Mouse (Mus musculus) cerebellum, adult 9-11 months (tissue): ENCODE measurements at regions not wholly inside any gene's neighbourhood (a gene's known extent, or its start where the extent isn't known, plus 50 kb on each side); places are given as distances from the start of the nearest gene placed in this dataset.

Experiments used
- DNase-seq: peaks from one replicate; pipeline ENCODE4 v3.0.0; 2022

DNA sequence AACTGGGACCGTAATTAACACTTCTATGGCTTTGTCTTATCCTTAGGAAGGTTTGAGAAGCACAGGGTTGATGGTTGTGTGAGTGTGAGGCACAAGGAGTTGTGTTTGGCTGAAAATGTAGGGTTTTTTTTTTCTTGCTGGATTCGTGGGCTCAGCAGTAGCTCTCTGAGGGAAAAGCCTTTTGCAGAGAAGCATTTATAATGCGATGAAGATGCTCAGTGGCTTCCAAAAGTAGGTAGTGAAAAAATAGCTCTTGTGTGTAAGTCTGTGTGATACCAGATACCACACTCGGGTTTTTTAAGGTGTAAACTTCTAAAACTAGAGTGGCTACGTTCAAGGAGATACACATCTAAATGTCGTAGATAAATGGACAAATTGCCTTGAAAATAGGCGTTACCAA is 149.1 kb upstream of the 4933402D24Rik start:
- no peak for DNase-seq

DNA sequence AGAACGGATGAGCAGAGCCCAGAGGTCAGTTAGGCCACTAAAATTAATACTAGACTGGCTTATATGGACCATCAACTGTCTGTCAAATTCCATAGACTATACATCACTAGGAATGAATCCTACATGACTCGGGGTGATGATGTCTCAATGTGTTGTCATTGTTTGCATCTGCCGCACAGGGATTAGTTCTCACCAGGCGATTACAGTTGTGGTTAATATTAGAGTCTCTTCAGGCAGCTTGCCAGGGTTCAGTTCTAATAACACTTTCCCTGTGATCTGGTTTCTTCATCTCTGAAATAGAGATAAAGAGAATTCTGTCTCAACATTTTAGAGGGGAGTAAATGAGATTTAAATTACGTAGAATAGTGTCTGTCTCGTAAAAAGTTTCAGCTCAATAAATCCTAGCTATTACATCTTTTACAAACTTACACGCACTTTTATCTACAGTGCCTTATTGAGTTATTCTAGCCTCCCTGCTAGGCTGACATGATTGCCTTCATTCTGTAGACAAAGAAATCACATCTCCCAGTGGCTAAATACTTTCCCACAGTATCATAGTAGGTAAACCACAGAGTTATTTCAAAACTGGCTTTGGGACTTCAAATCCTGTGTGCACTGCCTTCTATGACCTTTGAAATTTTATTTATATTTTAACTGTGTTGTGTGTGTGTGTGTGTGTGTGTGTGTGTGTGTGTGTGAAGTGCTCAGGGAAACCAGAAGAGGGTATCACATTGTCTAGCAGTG is 148.0 kb upstream of the 4933402D24Rik start:
- DNase-seq, result no peak

DNA sequence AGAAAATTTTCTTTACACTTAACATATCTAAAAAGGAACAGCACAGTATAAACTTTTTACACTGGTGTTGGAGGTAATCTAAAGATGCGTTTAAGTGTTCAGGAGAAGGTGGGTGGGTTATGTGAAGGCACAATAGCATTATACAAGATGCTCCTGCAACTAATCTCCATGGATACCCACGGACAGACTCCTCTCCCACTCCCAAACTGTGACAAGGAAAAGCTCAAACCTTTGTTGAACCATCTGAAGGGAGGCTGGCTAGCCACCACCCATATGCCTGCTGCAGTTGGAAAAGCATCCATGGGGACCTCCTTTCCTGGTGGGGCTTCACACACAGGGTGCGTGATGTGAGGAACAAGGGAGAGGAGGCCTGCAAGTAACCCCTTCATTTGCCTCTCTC is 141.7 kb upstream of the 4933402D24Rik start:
- DNase-seq, result no peak

DNA sequence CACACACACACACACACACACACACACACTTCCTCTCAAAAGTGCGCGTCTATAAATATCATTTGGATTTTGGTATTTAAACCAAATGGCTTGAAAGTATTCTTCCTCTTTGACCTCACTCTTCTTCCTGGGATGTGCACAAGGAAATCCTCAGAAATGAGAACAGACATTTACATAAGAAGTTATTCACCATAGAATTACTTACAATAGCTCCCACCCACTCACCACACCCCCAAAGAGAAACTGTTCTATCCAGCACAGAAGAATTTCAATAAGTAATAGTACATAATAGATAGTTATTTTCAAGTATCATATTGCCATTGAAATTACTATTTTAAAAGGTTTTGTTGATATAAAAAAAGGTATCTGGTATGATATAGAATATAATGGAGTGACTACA is 140.1 kb upstream of the 4933402D24Rik start:
- DNase-seq, result no peak

DNA sequence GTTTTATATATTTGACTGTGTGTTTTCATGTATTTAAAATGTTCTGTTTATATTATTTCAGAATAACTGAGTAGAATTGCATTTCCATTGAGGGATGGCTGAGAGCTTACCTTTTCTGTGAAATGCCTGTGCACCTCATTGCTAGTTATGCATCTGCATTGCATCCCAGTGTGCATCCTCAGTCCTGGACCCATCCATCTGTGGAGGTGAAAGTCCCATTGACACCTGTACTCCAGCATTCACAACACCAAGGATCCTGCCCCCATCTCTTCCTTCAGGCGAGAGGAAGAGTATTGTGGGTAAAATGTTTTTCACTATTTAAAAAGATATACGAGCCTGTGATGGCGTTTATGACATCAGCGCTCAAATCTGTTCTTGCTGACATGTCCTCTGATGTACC is 134.6 kb upstream of the 4933402D24Rik start:
- no peak for DNase-seq

DNA sequence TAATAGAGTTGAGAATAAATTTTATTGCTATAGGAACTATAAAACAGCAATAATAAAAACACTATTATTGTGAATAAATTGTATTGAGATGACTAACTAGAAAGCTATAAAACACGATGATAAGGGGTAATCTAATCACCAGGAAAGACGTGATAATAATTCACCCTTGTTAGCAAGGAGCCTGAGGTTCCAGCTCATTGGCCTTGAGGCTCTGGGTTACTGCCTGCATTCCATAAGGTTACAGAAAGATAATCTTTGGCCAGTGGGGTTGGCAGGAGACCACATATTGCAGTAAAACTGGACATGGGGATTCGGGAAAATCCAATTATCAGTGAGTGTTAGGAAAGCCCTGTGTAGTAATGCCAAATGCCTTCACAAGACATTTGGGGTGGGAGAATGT is 134.1 kb upstream of the 4933402D24Rik start:
- no peak for DNase-seq

DNA sequence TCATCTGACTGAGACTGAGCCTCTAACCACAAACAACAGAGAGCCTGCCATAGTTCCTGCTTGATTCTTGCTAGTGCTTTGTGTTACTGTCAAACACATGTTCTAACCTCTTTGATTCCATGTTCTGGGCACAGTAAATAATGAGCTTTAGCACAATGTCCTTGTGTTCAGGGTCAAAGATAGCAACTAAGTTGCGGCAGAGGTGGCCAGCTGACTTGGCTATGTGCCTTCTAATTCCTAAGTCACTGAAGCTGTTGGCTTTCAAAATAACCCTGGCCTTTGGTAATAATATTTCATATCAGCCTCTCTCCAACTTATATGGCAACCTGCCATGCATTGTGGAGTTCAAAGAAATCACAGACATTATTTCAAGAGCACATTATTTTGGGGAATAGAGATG is 133.3 kb upstream of the 4933402D24Rik start:
- DNase-seq, result no peak

DNA sequence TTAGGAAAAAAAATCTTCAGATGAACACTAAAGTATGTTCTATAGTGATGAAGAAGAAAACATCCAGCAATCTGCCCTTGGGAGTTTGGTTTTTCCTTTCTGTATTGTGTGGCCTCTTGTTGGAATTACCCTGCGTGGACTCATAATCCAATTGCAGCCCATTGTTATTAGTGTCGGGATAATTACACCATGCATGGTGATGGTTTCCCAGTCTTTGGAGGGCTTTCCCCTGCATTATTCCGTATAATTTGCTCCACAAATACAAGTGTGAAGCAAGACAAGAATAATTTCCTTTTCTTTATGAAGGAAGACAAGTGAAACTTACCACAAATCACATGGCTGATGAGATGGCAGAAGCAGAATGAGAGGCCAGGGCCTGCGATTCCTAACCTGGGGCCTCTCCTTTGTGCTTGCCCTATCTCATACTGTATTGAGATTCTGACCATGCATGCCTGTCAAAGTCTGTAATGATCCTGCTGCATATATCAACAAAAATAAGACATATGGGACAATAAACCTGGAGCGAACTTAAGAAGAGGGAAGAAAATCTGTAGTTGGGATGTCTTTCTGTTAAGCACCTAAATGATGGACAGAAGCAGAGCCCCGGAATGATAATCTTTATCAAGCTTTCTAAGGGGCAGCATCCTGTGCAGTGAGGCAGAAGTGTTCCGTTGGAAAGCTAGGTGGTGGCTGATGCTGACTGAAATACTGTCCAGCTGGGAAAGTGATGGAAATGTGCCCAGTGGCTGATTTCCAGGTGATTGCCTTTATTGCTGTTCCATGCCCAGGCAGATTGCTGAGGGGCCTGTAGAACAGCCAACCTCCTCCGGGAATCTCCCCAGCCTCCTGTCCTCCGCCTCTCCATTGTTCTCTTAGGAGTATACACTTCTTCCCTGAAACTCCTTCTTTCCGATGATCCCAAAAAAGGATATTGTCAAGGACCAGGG is 130.8 kb upstream of the 4933402D24Rik start:
- peak; percentile 61 for DNase-seq

DNA sequence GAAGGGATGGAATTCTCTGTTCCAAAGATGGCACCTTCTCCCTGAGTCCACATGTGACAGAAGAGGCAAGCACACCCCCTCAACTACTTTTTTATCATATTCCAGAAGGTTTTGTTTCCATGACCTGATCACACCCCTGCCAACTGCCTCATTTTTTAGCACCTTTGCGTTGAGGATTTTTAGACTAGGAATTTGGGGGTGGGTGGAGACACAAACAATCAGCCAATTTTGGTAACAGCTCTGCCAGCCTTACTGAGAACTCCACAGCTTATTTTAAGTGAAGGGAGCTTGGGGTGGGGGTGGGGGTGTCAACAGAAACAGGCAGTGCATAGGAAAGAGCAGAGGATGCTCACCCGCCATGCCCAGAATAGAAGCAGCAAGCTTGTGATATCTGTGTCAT is 129.7 kb upstream of the 4933402D24Rik start:
- DNase-seq, result no peak

DNA sequence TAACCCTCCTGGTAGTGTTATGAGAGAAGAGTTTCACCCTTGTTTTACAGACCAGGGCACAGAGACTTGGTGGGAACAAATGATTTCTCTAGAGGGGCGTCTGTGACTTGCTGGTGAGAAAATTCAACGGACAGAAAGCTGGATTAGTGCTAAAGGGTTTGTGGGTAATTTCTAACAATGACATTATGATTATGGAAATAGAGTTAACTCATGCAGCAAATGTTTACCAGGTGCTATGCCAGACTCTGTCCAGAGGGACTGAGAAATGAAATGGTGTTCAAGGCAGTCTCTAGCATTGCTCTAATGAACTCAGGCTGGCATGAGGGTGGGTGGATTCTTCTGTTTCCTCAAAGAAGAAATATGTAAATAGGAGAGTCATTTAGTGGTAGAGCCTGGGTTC is 128.5 kb upstream of the 4933402D24Rik start:
- no peak for DNase-seq

DNA sequence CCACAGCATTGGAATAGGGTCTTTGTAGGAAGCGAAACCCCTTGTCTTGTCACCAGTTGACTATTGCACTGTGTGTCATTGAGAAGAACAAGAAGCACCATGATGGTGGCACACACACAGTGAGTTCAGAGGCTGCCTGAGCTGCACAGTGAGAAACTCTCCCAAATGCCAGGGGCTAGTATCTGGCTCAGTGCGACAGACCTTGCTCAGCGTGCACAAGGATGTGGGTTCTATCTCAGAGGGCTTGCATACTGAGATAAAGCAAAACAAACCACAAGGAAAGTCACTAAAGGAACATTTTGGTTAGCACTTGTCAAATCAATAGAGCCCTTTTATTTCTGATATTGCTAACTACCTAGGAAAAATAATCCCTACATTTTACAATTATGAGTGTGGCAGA is 110.5 kb upstream of the 4933402D24Rik start:
- DNase-seq, result no peak

DNA sequence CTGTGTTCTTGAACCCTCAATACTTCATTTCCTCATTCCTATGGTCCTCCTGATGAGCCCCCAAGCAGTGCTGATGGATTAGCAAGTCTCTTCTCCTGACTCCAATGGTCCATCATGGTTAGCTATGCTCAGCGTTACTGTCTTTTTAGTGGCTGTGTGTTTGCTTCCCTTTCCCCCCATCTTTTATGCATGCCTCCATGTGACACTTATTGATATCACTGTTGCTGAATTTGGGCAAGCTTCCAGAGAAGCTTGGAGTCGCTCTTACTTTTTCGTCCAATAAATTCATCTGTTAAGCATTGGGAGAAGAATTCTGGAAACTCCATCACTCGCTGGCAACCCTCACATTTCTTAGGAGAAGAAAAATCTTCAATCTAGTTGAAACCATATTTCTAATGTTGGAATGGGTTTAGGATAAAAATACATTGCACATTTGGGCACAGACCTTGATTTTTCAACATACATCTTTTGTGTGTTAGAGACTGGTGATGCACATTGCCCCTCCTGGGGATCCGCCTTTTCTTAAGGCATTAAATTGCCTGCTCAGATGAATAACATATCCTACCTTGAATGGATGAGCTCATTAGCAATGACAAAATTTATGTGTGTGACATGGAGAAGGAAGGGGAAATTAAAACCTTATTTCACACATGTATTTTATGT is 107.7 kb upstream of the 4933402D24Rik start:
- no peak for DNase-seq

DNA sequence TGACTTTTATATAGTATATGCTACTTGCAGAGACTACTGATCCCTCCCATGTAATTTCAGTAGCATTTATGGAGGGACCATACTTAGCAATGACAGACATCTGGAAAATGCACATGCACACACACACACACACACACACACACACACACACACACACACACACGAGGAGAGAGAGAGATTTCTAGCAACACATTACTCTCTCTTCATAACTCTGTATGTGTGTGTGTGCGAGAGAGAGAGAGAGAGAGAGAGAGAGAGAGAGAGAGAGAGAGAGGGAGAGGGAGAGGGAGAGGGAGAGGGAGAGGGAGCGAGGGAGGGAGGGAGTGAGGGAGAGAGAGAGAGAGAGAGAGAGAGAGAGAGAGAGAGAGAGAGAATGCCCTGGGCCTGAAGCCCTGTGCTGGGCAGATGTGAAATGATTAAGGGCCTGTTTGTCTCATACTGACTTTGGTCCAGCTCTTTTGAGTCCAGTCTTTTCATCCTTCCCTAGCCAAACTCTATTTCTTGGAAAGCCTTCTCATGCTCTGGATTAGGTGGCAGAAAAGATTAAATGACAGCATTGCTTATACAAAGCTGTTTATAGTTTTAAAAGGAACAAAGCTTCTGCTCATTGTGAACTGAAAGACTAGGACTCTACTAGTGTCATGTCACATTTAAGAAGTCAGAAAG is 106.4 kb upstream of the 4933402D24Rik start:
- no peak for DNase-seq

DNA sequence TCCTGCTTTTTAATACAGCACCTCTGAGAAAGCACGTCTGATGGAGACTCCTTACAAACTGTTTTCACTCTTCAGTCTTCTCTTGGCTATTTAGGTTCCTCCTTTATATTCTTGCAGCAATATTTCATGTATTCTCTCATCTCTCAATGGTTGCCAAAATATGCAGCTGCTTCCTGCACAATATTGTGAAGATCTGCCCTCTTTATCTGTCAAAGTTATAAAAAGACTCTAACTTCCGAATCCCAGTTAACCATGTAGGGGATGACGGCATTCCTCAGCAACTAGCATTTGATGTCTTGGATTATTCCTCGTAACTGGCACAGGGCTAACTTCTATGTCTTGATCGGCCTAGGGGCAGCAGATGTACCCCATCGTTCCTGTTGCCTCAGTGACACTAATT is 102.8 kb upstream of the 4933402D24Rik start:
- DNase-seq, result no peak

DNA sequence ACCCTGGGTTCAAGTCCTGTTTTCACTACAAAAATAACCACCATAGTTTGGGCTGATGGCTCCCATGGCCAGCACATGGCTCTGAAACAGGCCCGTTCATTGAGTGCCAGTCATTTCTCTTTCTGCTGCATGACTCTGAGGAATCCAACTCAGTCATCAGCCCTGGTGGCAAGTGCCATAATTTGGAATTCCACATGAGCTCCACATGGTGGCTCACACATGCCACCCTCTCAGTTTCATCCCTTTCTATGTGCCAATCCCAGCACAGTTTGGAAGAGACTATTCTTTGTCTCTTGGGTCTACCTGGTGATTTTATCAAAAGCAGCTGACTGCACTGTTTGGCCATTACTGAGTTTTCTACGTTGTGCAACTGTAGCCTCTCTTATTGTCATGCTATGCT is 100.3 kb upstream of the 4933402D24Rik start:
- DNase-seq, result peak; percentile 26

DNA sequence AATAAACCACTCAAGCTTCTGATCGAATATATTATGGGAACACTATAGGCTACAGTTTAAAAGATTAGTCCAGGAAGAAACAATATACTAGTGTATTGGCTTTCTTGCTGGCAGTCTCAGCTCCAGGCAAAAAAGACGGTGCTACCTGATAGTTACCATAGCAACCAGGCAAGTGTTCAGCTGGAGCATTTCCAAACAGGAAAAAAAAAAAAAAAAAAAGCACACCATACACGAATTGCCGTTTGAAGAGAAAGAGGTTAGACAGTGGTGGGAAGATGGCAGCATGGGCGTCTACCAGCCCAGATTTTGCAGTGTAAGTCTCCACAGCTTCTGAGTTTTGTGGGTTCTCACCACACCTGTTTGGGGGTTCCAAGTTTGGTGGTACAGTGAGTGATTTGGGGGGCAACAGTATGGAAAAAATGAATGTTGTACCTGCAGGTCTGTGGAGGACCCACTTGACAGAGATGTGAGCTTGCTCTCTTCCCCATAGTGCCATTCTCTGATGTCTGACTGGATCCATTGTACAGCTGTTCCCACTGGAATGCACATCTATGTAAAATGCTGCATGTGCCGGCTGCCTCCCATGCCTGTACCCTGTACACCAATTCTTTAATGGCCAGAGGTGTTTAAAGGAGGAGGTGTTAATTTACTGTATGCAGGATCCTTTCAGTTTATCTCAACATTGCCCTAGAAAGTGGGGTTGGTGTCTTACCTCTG is 89.0 kb upstream of the 4933402D24Rik start:
- DNase-seq, result no peak

DNA sequence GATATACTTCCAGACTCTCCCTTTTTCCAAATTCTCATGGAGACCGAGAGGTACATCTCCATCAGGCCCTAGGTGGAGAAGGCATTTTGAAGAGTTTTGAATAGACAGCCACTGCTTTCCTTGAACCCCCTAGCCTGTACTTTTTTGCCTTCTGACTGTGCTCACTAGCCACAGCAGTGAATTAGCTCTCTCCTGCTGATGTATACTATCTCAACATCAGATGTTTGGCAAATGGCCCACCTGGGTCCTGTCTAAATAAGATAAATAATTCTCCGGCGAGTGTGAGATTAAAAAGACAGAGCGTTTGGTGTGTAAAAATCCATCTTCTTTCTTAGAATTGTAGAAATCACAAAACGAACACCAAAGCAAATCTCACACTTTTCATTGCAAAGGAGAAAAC is 88.4 kb upstream of the 4933402D24Rik start:
- no peak for DNase-seq

DNA sequence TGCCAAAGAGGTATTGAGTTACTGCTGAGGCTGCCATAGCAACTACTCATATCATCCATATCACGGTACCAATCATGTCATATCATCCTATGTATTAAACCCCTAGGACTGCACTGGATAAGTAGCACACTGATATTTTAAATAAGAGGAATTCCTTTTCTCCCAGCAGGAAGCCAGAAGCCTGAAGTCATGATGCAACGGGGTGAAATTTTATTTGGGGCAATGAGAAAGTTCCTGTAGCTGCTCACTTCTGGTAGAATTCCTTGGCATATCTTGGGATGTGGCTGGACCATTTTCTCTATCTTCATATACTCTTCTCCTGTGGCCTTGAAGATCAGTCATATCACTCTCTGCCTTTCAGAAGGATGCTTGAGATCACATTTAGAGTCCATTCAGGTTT is 87.3 kb upstream of the 4933402D24Rik start:
- DNase-seq, result no peak

DNA sequence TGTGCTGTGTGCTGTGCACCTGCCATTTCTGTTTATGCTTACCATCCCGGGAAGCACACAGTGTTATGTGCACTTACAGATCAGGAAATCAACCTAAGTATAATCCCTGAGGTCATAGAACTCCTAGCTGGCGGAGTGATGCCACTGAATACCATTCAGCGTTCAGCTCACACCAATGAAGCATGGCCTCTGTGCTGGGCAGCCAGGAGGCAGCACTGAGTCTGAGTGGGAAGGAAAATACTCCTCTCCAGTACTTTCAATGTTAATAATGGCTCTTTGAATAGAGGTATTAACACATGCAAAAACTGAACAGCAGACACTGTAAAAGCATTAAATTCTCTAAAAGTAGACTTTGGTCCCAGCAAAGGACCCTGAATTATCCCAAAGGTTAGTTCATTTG is 85.7 kb upstream of the 4933402D24Rik start:
- DNase-seq, result no peak

DNA sequence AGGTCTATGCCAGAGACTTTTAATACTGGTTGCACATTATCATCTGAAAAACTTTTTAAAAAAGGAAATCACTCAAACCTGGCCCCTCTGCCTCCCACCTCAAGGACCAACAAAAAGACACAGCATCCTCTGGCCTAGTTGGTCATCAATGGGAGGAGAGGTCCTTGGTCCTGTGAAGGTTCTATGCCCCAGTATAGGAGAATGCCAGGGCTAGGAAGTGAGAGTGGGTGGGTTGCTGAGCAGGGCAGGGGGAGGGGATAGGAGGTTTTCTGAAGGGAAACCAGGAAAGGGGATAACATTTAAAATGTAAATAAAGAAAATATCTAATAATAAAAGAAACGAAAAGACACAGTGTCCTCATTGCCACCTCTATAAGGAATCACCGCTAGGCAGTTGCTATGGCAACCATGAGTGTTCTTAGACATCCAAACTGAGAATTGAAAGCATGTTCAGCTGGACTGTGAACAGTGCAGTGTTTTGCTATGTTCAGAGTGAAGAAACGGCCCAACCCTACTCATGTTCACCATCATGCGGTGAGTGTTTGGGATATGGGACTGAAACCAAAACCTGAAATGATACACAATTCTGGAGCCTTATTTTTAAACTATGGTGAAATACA is 82.5 kb upstream of the 4933402D24Rik start:
- DNase-seq, result no peak

DNA sequence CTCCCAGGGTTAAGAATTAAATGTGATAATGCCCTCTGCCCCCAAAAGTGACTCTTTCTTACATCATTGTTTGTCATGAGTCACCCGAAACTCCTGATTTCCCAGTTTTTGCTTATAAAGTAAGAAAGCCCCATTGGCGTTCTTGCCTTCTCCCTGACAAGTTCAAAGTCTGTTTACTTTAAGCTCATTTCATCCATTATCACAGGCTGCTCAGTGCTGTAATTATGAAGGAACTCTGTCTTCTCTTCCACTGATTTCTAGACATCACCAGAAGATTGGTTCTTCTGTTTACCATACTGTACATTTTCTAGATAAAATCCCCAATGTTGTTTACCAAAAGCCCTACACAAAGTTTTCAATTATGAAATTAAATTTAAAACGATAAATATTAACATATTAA is 81.2 kb upstream of the 4933402D24Rik start:
- DNase-seq, result no peak
